8 mouse cellular contexts compared by ENCODE assay signal in the genomic region with DNA sequence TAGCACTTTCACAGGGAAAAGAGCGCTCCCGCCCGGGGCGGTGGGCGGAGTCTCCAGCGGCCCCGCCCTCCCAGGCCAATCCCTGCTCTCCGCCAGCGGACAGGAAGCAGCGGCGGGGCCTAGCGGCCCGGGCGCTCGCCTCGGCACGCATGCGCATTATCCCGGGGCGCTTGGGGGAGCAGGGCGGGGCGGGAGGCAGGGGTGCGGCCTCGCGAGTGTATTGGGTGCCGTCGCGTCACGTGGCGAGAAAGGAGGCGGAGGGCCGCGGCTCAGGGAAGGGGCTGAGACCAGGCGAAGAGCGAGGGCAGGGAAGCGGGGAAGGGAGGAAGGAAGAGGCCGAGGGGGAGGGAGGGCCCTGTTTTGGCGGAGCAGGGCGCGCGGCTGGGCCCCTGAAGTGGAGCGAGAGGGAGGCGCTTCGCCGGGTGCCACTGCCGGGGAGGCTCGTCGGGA. TPM values are rescaled to one million over a fixed set of nuclear protein-coding genes. Genes with fewer than 3 reads are reported as not detected.
DNase-seq lines count a peak whose midpoint lies in the region; ATAC-seq lines count a peak whose summit lies in the region.

A gene (plus strand): TSS at position 316 of the 450 bp plus-strand sequence.

- under 1% methylated on average over 44 of the region's 48 CpGs for WGBS in forebrain, embryonic 11.5 days
- WGBS in heart, embryonic 16.5 days: under 1% methylated on average over 47 of the region's 48 CpGs
- WGBS in liver, embryonic 15.5 days (ENCODE audit: insufficient replicate concordance): under 1% methylated on average over 48 of the region's 48 CpGs
- WGBS in neural tube, embryonic 12.5 days: under 1% methylated on average over 48 of the region's 48 CpGs

- H3K36me3 ChIP-seq in forebrain, embryonic 11.5 days (ENCODE audit: control insufficient read depth, insufficient read depth, low read length): no peaks in the 10 kb centered on the region
- no peaks in the 10 kb centered on the region for H3K36me3 ChIP-seq in heart, embryonic 16.5 days (ENCODE audit: control insufficient read depth, insufficient read depth)
- H3K36me3 ChIP-seq in liver, embryonic 15.5 days (replicated peaks): peaks cover 4% of the 10 kb centered on the region; the same call in 1 of the 2 replicates
- no peaks in the 10 kb centered on the region for H3K36me3 ChIP-seq in neural tube, embryonic 12.5 days

- ATAC-seq in forebrain, embryonic 11.5 days (replicated peaks; ENCODE audit: low FRiP score): peak; percentile 99
- peak; percentile 99 for ATAC-seq in heart, embryonic 16.5 days (replicated peaks; ENCODE audit: extremely low read depth, insufficient read depth, low FRiP score)
- ATAC-seq in liver, embryonic 15.5 days (ENCODE audit: insufficient read depth): peak; percentile 97
- peak; percentile 99 for ATAC-seq in neural tube, embryonic 12.5 days (ENCODE audit: low FRiP score, low read depth)

- H3K9ac ChIP-seq in forebrain, embryonic 11.5 days (ENCODE audit: low read length): peak within 1 kb of the TSS; percentile 92
- peak within 1 kb of the TSS; percentile 94 for H3K9ac ChIP-seq in heart, embryonic 16.5 days (ENCODE audit: low read length)
- H3K9ac ChIP-seq in liver, embryonic 15.5 days: peak within 1 kb of the TSS; percentile 100
- peak within 1 kb of the TSS; percentile 97 for H3K9ac ChIP-seq in neural tube, embryonic 12.5 days

- peak within 1 kb of the TSS; percentile 95 for H3K27ac ChIP-seq in forebrain, embryonic 11.5 days (ENCODE audit: low read depth, low read length)
- H3K27ac ChIP-seq in heart, embryonic 16.5 days (ENCODE audit: low read length): peak within 1 kb of the TSS; percentile 96
- peak within 1 kb of the TSS; percentile 99 for H3K27ac ChIP-seq in liver, embryonic 15.5 days (replicated peaks)
- H3K27ac ChIP-seq in neural tube, embryonic 12.5 days: peak within 1 kb of the TSS; percentile 97

- no peaks in the 10 kb centered on the region for H3K9me3 ChIP-seq in forebrain, embryonic 11.5 days (ENCODE audit: control insufficient read depth, low read length)
- H3K9me3 ChIP-seq in heart, embryonic 16.5 days (replicated peaks; ENCODE audit: control insufficient read depth, low read length): no peaks in the 10 kb centered on the region
- no peaks in the 10 kb centered on the region for H3K9me3 ChIP-seq in liver, embryonic 15.5 days (replicated peaks)
- H3K9me3 ChIP-seq in neural tube, embryonic 12.5 days: no peaks in the 10 kb centered on the region

- H3K27me3 ChIP-seq in forebrain, embryonic 11.5 days (ENCODE audit: control insufficient read depth, insufficient read depth, low read length): no peaks in the 10 kb centered on the region
- no peaks in the 10 kb centered on the region for H3K27me3 ChIP-seq in heart, embryonic 16.5 days (ENCODE audit: control insufficient read depth, insufficient read depth, low read length)
- no peaks in the 10 kb centered on the region for H3K27me3 ChIP-seq in liver, embryonic 15.5 days
- H3K27me3 ChIP-seq in neural tube, embryonic 12.5 days (replicated peaks): no peaks in the 10 kb centered on the region

- H3K4me1 ChIP-seq in forebrain, embryonic 11.5 days (replicated peaks; ENCODE audit: control insufficient read depth, insufficient read depth, low read length): no peaks in the 10 kb centered on the region; the same call in 1 of the 2 replicates
- H3K4me1 ChIP-seq in heart, embryonic 16.5 days (ENCODE audit: control insufficient read depth, insufficient read depth, low read length): peaks cover 15% of the 10 kb centered on the region
- H3K4me1 ChIP-seq in liver, embryonic 15.5 days (replicated peaks): peaks cover 44% of the 10 kb centered on the region
- peaks cover 13% of the 10 kb centered on the region; the same call in 1 of the 2 replicates for H3K4me1 ChIP-seq in neural tube, embryonic 12.5 days

- H3K4me3 ChIP-seq in forebrain, embryonic 11.5 days (ENCODE audit: low read depth, low read length): peak within 1 kb of the TSS; percentile 96
- peak within 1 kb of the TSS; percentile 86 for H3K4me3 ChIP-seq in heart, embryonic 16.5 days (ENCODE audit: low read length)
- H3K4me3 ChIP-seq in liver, embryonic 15.5 days (replicated peaks): peak within 1 kb of the TSS; percentile 100
- H3K4me3 ChIP-seq in neural tube, embryonic 12.5 days: peak within 1 kb of the TSS; percentile 98

- DNase-seq in CD8-positive naive resting alpha-beta T cell, adult 2 months (ENCODE audit: low read depth in 2 of 2, low spot score in 2 of 2): peak; percentile 95
- peak; percentile 96 for DNase-seq in c-Kit-positive CD71-negative TER-119-negative erythroid progenitor cells, embryonic 14.5 days (ENCODE audit: low read depth)
- peak; percentile 100 for DNase-seq in forebrain, embryonic 11.5 days (ENCODE audit: low spot score)
- DNase-seq in kidney, postnatal 36 days: peak; percentile 99
- peak; percentile 96 for DNase-seq in telencephalon, adult 2 months (ENCODE audit: low read depth, low spot score)

- H3K4me2 ChIP-seq in forebrain, embryonic 11.5 days (ENCODE audit: low read depth, low read length, severe bottlenecking): peak within 1 kb of the TSS; percentile 56
- peak within 1 kb of the TSS; percentile 78 for H3K4me2 ChIP-seq in heart, embryonic 16.5 days (ENCODE audit: low read depth, low read length)
- H3K4me2 ChIP-seq in liver, embryonic 15.5 days: peak within 1 kb of the TSS; percentile 84
- H3K4me2 ChIP-seq in neural tube, embryonic 12.5 days (replicated peaks): peak within 1 kb of the TSS; percentile 71

RNA-seq across cellular contexts. Expression of the gene that starts here (rescaled TPM):
- polyA plus RNA-seq in forebrain, embryonic 11.5 days (2014; fragmentation: Nextera tagmentation; extraction: Ambion mirVana): 56.5 and 61.4 TPM in 2 replicates
- 57.1 and 58.2 TPM in 2 replicates for polyA plus RNA-seq in heart, embryonic 16.5 days (2015; fragmentation: Nextera tagmentation; extraction: Ambion mirVana)
- polyA plus RNA-seq in liver, embryonic 15.5 days (2015; fragmentation: Nextera tagmentation; extraction: Ambion mirVana): 71.4 and 71.9 TPM in 2 replicates
- 91.8 and 106 TPM in 2 replicates for polyA plus RNA-seq in neural tube, embryonic 12.5 days (2016; fragmentation: Nextera tagmentation; extraction: Ambion mirVana)

Comparison
In these comparisons a context has a peak if more than half of its experiments do, and no peak if none do; other contexts are left out.
1. Peak in every context shown above with its lines: DNase-seq, ATAC-seq, H3K4me3 ChIP-seq and H3K27ac ChIP-seq.